8 mouse cellular contexts compared by ENCODE assay signal in the genomic region with DNA sequence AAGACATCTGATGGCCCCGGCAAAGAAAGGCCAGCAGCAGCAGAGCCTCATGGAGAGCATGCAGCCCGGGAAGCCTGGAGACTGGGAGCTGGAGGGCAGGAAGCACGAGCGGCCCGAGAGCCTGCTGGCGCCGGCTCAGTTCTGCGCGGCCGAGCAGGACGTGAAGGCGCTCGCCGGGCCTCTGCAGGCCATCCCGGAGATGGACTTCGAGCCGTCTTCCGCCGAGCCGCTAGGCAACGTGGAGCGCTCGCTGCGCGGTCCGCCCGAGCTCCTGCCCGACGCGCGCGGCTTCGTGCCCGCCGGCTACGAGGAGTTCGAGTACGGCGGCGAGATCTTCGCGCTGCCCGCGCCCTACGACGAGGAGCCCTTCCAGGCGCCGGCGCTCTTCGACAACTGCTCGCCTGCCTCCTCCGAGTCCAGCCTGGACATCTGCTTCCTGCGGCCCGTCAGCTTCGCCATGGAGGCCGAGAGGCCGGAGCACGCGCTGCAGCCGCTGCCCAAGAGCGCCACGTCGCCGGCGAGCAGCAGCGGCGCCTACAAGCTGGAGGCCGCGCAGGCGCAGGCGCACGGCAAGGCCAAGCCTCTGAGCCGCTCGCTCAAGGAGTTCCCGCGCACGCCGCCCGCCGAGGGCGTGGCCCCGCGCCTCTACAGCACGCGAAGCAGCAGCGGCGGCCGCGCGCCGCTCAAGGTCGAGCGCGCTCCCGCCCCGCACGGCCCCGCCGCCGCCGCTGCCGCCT. TPM values are rescaled to one million over a fixed set of nuclear protein-coding genes. Genes with fewer than 3 reads are reported as not detected.
DNase-seq lines count a peak whose midpoint lies in the region; ATAC-seq and TF ChIP-seq lines count a peak whose summit lies in the region.

Gene Gm10190 (minus strand): TSS at position 553 of the 737 bp plus-strand sequence.

- peak; percentile 99 for ATAC-seq in forebrain, embryonic 15.5 days (replicated peaks)
- peak; percentile 91 for ATAC-seq in liver, embryonic 14.5 days (ENCODE audit: insufficient read depth)
- peak; percentile 96 for ATAC-seq in neural tube, embryonic 11.5 days (ENCODE audit: insufficient read depth, low FRiP score, low TSS enrichment)
- ATAC-seq in stomach, embryonic 15.5 days (ENCODE audit: insufficient read depth, low FRiP score, low read depth): peak; percentile 98

- WGBS in cerebellum, adult 2 months: under 1% methylated on average over 102 of the region's 102 CpGs
- 4% methylated on average over 102 of the region's 102 CpGs for WGBS in forebrain, embryonic 15.5 days
- WGBS in liver, embryonic 14.5 days (ENCODE audit: insufficient replicate concordance): 7% methylated on average over 97 of the region's 102 CpGs
- 5% methylated on average over 95 of the region's 102 CpGs for WGBS in neural tube, embryonic 11.5 days
- 3% methylated on average over 102 of the region's 102 CpGs for WGBS in stomach, embryonic 15.5 days

- no peaks in the 10 kb centered on the region for H3K27me3 ChIP-seq in cerebellum, adult 2 months (ENCODE audit: control insufficient read depth, insufficient read depth, low read length)
- H3K27me3 ChIP-seq in forebrain, embryonic 15.5 days: no peaks in the 10 kb centered on the region
- H3K27me3 ChIP-seq in liver, embryonic 14.5 days (ENCODE audit: control insufficient read depth, insufficient read depth, low read length): peaks cover 17% of the 10 kb centered on the region
- H3K27me3 ChIP-seq in neural tube, embryonic 11.5 days (ENCODE audit: control insufficient read depth, insufficient read depth, low read length): no peaks in the 10 kb centered on the region
- no peaks in the 10 kb centered on the region for H3K27me3 ChIP-seq in stomach, embryonic 15.5 days (replicated peaks)

- DNase-seq in CD8-positive naive resting alpha-beta T cell, adult 2 months (ENCODE audit: low read depth in 2 of 2, low spot score in 2 of 2): peak; percentile 78 to 79
- peak; percentile 82 to 89 for DNase-seq in cerebellum, adult 2 months
- DNase-seq in heart, postnatal 10 days: peak; percentile 86 to 93
- DNase-seq in kidney, postnatal 4 days: peak; percentile 90 to 95
- DNase-seq in liver, embryonic 14.5 days (ENCODE audit: low read depth in 3 of 3, low spot score in 3 of 3): peak; percentile 50 to 67 (median 65)
- peak; percentile 94 for DNase-seq in neural tube, embryonic 11.5 days (ENCODE audit: low spot score)

- peak within 1 kb of the TSS; percentile 86 for H3K4me2 ChIP-seq in forebrain, embryonic 15.5 days (replicated peaks)
- peak within 1 kb of the TSS; percentile 59 for H3K4me2 ChIP-seq in liver, embryonic 14.5 days (ENCODE audit: low read depth)
- peak within 1 kb of the TSS; percentile 68 for H3K4me2 ChIP-seq in neural tube, embryonic 11.5 days (ENCODE audit: low read depth)
- H3K4me2 ChIP-seq in stomach, embryonic 15.5 days: peak within 1 kb of the TSS; percentile 87

- intact Hi-C loops in heart, postnatal 10 days (cut with DNase I): no loop called here

- H3K4me3 ChIP-seq in cerebellum, adult 2 months (replicated peaks; ENCODE audit: insufficient read depth, low read depth, low read length): peak within 1 kb of the TSS; percentile 68
- H3K4me3 ChIP-seq in forebrain, embryonic 15.5 days: peak within 1 kb of the TSS; percentile 53
- peak within 1 kb of the TSS; percentile 23 to 34 for H3K4me3 ChIP-seq in liver, embryonic 14.5 days (ENCODE audit: insufficient read depth in 1 of 2, low read depth in 2 of 2, low read length in 2 of 2)
- H3K4me3 ChIP-seq in neural tube, embryonic 11.5 days (ENCODE audit: low read depth, low read length): peak within 1 kb of the TSS; percentile 37
- peak within 1 kb of the TSS; percentile 51 for H3K4me3 ChIP-seq in stomach, embryonic 15.5 days (replicated peaks)

- no peak for TF ChIP-seq EP300 in liver, embryonic 14.5 days (IDR thresholded peaks at IDR 0.05; ENCODE audit: low read depth)

- TF ChIP-seq CTCF in cerebellum, adult 2 months (IDR thresholded peaks at IDR 0.05; ENCODE audit: borderline replicate concordance, insufficient read depth, low read depth, low read length): no peak
- no peak for TF ChIP-seq CTCF in liver, embryonic 14.5 days (IDR thresholded peaks at IDR 0.05; ENCODE audit: low read depth)

- peak; percentile 69 for TF ChIP-seq POLR2A in cerebellum, adult 2 months (IDR thresholded peaks at IDR 0.05; ENCODE audit: borderline replicate concordance, insufficient read depth, low read length)

- no peaks in the 10 kb centered on the region for H3K9me3 ChIP-seq in forebrain, embryonic 15.5 days
- no peaks in the 10 kb centered on the region for H3K9me3 ChIP-seq in liver, embryonic 14.5 days (ENCODE audit: control insufficient read depth, low read length)
- no peaks in the 10 kb centered on the region for H3K9me3 ChIP-seq in neural tube, embryonic 11.5 days (ENCODE audit: control insufficient read depth, low read length)
- H3K9me3 ChIP-seq in stomach, embryonic 15.5 days: no peaks in the 10 kb centered on the region

- no peak within 1 kb of the TSS for H3K27ac ChIP-seq in cerebellum, adult 2 months (ENCODE audit: insufficient read depth, low read length)
- H3K27ac ChIP-seq in forebrain, embryonic 15.5 days (replicated peaks): peak within 1 kb of the TSS; percentile 82
- no peak within 1 kb of the TSS for H3K27ac ChIP-seq in liver, embryonic 14.5 days
- no peak within 1 kb of the TSS for H3K27ac ChIP-seq in neural tube, embryonic 11.5 days (ENCODE audit: low read depth, low read length)
- peak within 1 kb of the TSS; percentile 70 for H3K27ac ChIP-seq in stomach, embryonic 15.5 days

- no peaks in the 10 kb centered on the region for H3K4me1 ChIP-seq in cerebellum, adult 2 months (ENCODE audit: control insufficient read depth, insufficient read depth, low read length)
- peaks cover 10% of the 10 kb centered on the region for H3K4me1 ChIP-seq in forebrain, embryonic 15.5 days
- H3K4me1 ChIP-seq in liver, embryonic 14.5 days (replicated peaks; ENCODE audit: control insufficient read depth in 2 of 2, insufficient read depth in 2 of 2, low read length in 1 of 2): 0 out of 4 replicates have a peak, but pooled peaks cover 0 to 2% of the 10 kb centered on the region in 2 experiments
- no peaks in the 10 kb centered on the region; the same call in 1 of the 2 replicates for H3K4me1 ChIP-seq in neural tube, embryonic 11.5 days (ENCODE audit: control insufficient read depth, insufficient read depth, low read length)
- H3K4me1 ChIP-seq in stomach, embryonic 15.5 days: peaks cover 12% of the 10 kb centered on the region

- H3K36me3 ChIP-seq in forebrain, embryonic 15.5 days: no peaks in the 10 kb centered on the region
- no peaks in the 10 kb centered on the region for H3K36me3 ChIP-seq in liver, embryonic 14.5 days (replicated peaks; ENCODE audit: control insufficient read depth, insufficient read depth, low read depth)
- H3K36me3 ChIP-seq in neural tube, embryonic 11.5 days (ENCODE audit: control insufficient read depth, insufficient read depth, low read length): no peaks in the 10 kb centered on the region
- H3K36me3 ChIP-seq in stomach, embryonic 15.5 days: no peaks in the 10 kb centered on the region

- peak within 1 kb of the TSS; percentile 77 for H3K9ac ChIP-seq in forebrain, embryonic 15.5 days (replicated peaks)
- no peak within 1 kb of the TSS; the same call in 1 of the 2 replicates for H3K9ac ChIP-seq in liver, embryonic 14.5 days (replicated peaks)
- peak within 1 kb of the TSS; percentile 77 for H3K9ac ChIP-seq in neural tube, embryonic 11.5 days (ENCODE audit: low read length)
- H3K9ac ChIP-seq in stomach, embryonic 15.5 days: peak within 1 kb of the TSS; percentile 53

RNA-seq across cellular contexts. Expression of gene Gm10190, which starts in this region (rescaled TPM):
- not detected in 2 replicates for polyA plus RNA-seq in cerebellum, adult 2 months (2012; rRNA removed)
- polyA plus RNA-seq in forebrain, embryonic 15.5 days (2015; fragmentation: Nextera tagmentation; extraction: Ambion mirVana): 2.3 and 2.8 TPM in 2 replicates
- 1 to 10 TPM; 1.1 to 2.5 TPM for total RNA-seq in heart, postnatal 10 days (2021)
- not detected in 2 replicates for polyA plus RNA-seq in liver, embryonic 14.5 days (2012; rRNA removed)
- polyA plus RNA-seq in liver, embryonic 14.5 days (2014; fragmentation: Nextera tagmentation; extraction: Ambion mirVana): not detected in 2 replicates
- 1.8 and 2.0 TPM in 2 replicates for polyA plus RNA-seq in neural tube, embryonic 11.5 days (2014; fragmentation: Nextera tagmentation; extraction: Ambion mirVana)
- polyA plus RNA-seq in stomach, embryonic 15.5 days (2015; fragmentation: Nextera tagmentation; extraction: Ambion mirVana): 1.7 and 2.0 TPM in 2 replicates

Comparison
In these comparisons a context has a peak if more than half of its experiments do, and no peak if none do; other contexts are left out.
1. Peak in DNase-seq and H3K4me3 ChIP-seq in cerebellum, adult 2 months; RNA of the gene not detected or under 1 TPM.
2. Peak in DNase-seq, ATAC-seq, H3K4me3 ChIP-seq and H3K4me2 ChIP-seq in liver, embryonic 14.5 days; RNA of the gene not detected or under 1 TPM.
3. H3K27ac ChIP-seq: peak in forebrain, embryonic 15.5 days (single experiment) and stomach, embryonic 15.5 days (single experiment); none in cerebellum, adult 2 months (single experiment), liver, embryonic 14.5 days (single experiment) and neural tube, embryonic 11.5 days (single experiment).
4. Peak in every context shown above with its lines, with median percentiles within 50 percentile points of each other: DNase-seq, H3K4me3 ChIP-seq, ATAC-seq and H3K4me2 ChIP-seq.